Mouse (Mus musculus): Measurements from ENCODE around the gene Unc50.

- TF ChIP-seq CTCF (IDR thresholded peaks at IDR 0.05; ENCODE audit: control insufficient read depth, insufficient read depth, insufficient replicate concordance, low read depth, low read length) (no peak), POLR2A (IDR thresholded peaks at IDR 0.05; ENCODE audit: control insufficient read depth, low read depth, low read length) (no peak)
Measured at GRCm38 (mm10) chr1:37408678-37409077, 21.3 kb upstream of the Unc50 start.
